Mouse (Mus musculus) hindbrain, embryonic 10.5 days (tissue): Measurements from ENCODE around the gene Spaar. TPM values are rescaled to one million over a fixed set of nuclear protein-coding genes. Genes with fewer than 3 reads are reported as not detected.

ENCODE experiments used
- DNase-seq: peaks from one replicate; pipeline ENCODE4 v3.0.0-alpha.2; 2017; ENCODE audit warnings: low spot score
- H3K27ac ChIP-seq: fragments of 300-500 bp; sonication (generic); 2 replicates; pipeline ENCODE4 v1.5.1; 2016; ENCODE audit warnings: mild to moderate bottlenecking, moderate library complexity
- H3K27me3 ChIP-seq: fragments of 300-500 bp; sonication (generic); 2 replicates; pipeline ENCODE4 v1.6.1; 2016; ENCODE audit warnings: mild to moderate bottlenecking; ENCODE audit not compliant: poor library complexity, insufficient read depth, severe bottlenecking
- H3K36me3 ChIP-seq: fragments of 300-500 bp; sonication (generic); 2 replicates; pipeline ENCODE4 v1.6.1; 2016; ENCODE audit warnings: mild to moderate bottlenecking, moderate library complexity
- H3K4me1 ChIP-seq: fragments of 300-500 bp; sonication (generic); replicated peaks from 2 replicates; pipeline ENCODE4 v1.6.1; 2016; ENCODE audit warnings: mild to moderate bottlenecking
- H3K4me3 ChIP-seq: fragments of 300-500 bp; sonication (generic); 2 replicates; pipeline ENCODE4 v1.5.1; 2016; ENCODE audit warnings: mild to moderate bottlenecking, moderate library complexity
- H3K9me3 ChIP-seq: fragments of 300-500 bp; sonication (generic); 2 replicates; pipeline ENCODE4 v1.6.1; 2016; ENCODE audit warnings: mild to moderate bottlenecking, moderate library complexity
- WGBS: fragments of 180-500 bp; shearing (Covaris S2); methylation state at CpG from one replicate; pipeline ENCODE4 v1.1.7; 2016; 5-methylcytosine and 5-hydroxymethylcytosine counted together
- polyA plus RNA-seq: library from polyadenylated mRNA; unstranded; fragments of >200 nt; fragmentation: Nextera tagmentation; extraction: Ambion mirVana; gene quantifications from 2 replicates; pipeline ENCODE4 v1.2.1, GENCODE M21; 2016

Spaar gene
- polyA plus RNA-seq = not detected in 2 replicates

DNA sequence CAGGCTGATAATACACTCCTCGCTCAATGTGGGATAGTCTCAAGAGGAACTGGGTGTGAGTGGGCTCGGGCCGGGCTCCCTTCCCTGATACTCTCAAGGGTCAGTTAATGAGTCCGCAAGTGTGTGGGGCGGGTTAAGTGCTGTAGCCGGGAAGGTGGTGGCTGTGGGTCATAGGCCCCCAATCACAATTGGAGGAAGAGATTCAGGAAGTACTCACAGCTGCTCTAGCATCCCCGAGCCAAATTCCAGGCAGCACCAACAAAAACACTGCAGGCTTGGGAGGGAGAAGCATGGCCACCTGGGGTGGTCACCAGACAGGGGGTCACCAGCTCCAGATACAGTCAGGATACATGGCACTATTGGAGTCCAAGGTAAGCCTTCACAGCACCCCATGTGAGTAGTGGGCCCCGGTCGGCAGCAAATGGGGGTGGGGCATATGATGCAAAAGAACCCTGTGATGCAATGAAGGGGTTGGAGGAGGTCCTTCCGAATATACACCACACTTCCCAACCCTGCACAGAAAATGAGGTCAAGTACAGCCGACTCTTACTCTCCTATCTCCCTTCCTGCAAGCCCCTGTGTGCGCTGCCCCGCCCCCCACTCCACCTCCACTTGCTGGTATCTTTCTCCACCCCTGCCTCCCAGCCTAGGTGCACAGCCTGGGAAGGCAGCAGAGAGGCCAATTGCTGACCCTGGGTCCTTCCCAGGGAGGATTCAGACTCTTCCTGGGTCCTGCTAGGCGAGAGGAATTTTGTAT, at the start of gene Spaar:
Spaar (plus strand) TSS at position 241 of the 757 bp plus-strand sequence.
- no peaks in the 10 kb centered on the region for H3K27me3 ChIP-seq
- DNase-seq = no peak
- H3K9me3 ChIP-seq = no peaks in the 10 kb centered on the region
- no peaks in the 10 kb centered on the region for H3K36me3 ChIP-seq
- no peak within 1 kb of the TSS for H3K4me3 ChIP-seq
- 68% methylated on average over 14 of the region's 14 CpGs for WGBS
- H3K4me1 ChIP-seq = peaks cover 28% of the 10 kb centered on the region
- no peak within 1 kb of the TSS for H3K27ac ChIP-seq

DNA sequence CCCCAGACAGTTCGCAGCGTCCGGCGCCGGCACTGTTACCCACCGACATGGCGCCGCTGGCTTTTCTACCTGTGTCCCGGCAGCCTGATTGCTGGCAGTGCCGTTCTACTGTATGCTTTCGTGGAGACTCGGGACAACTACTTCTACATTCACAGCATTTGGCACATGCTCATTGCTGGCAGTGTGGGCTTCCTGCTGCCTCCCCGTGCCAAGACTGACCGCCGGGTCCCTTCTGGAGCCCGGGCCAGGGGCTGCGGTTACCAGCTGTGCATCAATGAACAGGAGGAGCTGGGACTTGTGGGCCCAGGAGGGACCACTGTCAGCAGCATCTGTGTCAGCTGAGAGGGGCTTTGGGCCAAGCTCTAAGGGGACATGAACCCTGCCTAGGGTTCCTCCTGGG, 39.8 kb upstream of the Spaar start:
- DNase-seq = no peak
- no peaks in the 10 kb centered on the region for H3K27me3 ChIP-seq
- H3K4me3 ChIP-seq = no peak overlapping the region
- 96% methylated on average over 17 of the region's 17 CpGs for WGBS
- no peak overlapping the region for H3K27ac ChIP-seq
- no peaks in the 10 kb centered on the region for H3K9me3 ChIP-seq
- peaks cover 43% of the 10 kb centered on the region for H3K36me3 ChIP-seq
- H3K4me1 ChIP-seq = no peaks in the 10 kb centered on the region

DNA sequence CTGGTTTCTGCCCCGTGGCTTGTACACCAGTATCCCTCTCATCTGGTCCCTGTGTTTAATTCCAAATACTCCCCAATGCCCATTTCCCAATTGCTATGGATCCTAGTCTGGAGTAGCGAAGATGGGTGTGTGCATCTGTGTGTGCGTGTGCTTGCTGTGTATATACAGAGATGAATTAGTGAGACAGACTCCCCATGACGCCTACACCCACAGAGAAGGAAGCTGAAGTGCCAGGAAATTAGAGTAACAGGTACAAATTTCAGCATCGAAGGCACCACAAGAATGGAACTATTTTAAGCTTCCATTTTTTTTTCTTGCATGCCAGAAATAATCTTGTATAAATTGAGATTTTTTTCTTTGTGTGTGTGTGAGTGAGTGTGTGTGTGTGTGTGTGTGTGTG, 38.8 kb upstream of the Spaar start:
- Histone ChIP-seq H3K4me3 (no peak overlapping the region), H3K27ac (no peak overlapping the region), H3K4me1 (peaks cover 5% of the 10 kb centered on the region; the same call in 1 of the 2 replicates), H3K9me3 (no peaks in the 10 kb centered on the region), H3K27me3 (no peaks in the 10 kb centered on the region), H3K36me3 (peaks cover 33% of the 10 kb centered on the region)
- WGBS = 83% methylated on average over 5 of the region's 5 CpGs
- DNase-seq = no peak

DNA sequence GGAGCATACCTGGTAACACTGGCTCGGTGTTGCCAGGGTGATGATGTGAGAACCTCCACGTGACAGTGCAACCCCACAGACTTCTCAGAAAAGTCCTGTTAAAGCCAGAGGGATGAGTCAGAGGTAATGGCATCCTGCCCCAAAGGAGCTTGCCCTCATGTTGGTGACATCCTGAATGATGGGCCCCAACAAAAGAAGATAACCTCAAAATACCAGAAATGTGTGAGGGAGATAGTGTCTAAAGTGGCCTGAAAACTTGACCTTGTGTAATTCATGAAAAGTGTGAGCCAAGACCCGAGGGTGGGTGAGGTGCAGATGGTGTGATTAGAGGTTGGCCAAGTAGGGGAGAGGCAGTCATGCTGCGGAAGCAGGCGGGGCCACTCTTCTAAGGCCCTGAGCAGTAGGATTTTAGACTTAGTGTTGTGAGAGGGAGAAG, 36.0 kb upstream of the Spaar start:
- peaks cover 14% of the 10 kb centered on the region for H3K36me3 ChIP-seq
- peaks cover 5% of the 10 kb centered on the region; the same call in 1 of the 2 replicates for H3K4me1 ChIP-seq
- no peaks in the 10 kb centered on the region for H3K9me3 ChIP-seq
- 83% methylated on average over 5 of the region's 5 CpGs for WGBS
- no peak overlapping the region for H3K27ac ChIP-seq
- no peaks in the 10 kb centered on the region for H3K27me3 ChIP-seq
- DNase-seq = no peak
- H3K4me3 ChIP-seq = no peak overlapping the region

DNA sequence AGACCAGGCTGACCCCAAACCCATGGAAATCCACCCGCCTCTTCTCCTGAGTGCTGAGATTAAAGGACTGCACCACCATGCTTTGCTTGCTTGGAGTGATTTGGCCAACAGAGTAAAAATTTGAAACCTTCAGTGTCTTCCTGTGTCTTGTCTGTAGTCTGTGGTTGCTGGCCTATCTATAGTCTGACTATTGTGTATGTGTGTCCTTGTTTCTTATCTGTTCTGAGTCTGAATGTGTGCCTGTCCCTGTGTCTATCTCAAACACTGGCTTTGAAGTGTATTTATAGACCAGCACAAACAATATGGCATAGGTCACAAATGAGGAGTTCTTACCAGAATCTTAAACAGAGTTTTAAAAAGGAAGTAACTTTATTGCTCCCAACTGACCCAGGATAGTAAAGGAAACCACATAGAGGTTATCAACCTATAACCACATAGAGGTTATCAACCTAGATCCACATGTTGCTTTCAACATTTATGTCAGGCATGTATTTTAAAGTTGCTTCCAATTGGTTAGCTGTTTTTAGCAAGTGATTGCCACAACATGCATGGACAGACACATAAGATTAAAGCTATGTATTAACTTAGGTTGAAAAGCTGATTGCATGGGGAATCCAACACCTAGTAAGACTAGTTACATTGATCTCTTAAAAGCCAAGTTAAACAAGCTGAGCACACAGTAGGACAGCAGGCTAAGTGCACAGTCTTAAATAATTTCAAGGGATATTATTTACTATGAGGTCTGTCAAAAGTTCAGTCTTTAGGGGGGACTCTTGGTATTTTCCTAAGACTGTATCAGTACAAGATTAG, 35.2 kb upstream of the Spaar start:
- H3K36me3 ChIP-seq = peaks cover 6% of the 10 kb centered on the region
- H3K4me3 ChIP-seq = no peak overlapping the region
- WGBS = 84% methylated on average over 1 of the region's 1 CpGs
- DNase-seq = no peak
- H3K27ac ChIP-seq = no peak overlapping the region
- peaks cover 5% of the 10 kb centered on the region; the same call in 1 of the 2 replicates for H3K4me1 ChIP-seq
- no peaks in the 10 kb centered on the region for H3K9me3 ChIP-seq
- no peaks in the 10 kb centered on the region for H3K27me3 ChIP-seq

DNA sequence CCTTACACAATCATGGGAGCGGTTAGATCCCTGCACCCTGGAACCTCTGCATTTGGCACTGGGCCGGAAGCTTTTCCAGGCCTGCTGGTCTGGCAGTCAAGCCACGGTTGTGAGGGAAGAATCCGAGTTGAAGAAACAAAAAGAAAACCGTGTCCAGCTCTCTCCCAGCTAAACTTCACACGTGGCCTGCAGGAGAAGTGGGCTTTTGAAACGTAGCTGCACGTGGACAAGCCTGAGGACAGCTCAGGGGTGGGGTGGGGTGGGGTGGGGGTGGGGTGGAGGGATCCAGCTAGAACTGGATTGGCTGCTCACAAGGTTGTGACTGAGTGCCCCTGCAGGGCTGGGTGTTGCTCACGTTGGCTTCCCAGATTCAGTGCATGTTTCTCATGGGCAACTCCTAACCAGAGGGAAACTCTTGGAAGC, 34.6 kb upstream of the Spaar start:
- Histone ChIP-seq H3K4me3 (no peak overlapping the region), H3K27ac (no peak overlapping the region), H3K4me1 (peaks cover 5% of the 10 kb centered on the region; the same call in 1 of the 2 replicates), H3K27me3 (no peaks in the 10 kb centered on the region), H3K9me3 (no peaks in the 10 kb centered on the region), H3K36me3 (peaks cover under 1% of the 10 kb centered on the region; the same call in 1 of the 2 replicates)
- no peak for DNase-seq
- 43% methylated on average over 9 of the region's 9 CpGs for WGBS

DNA sequence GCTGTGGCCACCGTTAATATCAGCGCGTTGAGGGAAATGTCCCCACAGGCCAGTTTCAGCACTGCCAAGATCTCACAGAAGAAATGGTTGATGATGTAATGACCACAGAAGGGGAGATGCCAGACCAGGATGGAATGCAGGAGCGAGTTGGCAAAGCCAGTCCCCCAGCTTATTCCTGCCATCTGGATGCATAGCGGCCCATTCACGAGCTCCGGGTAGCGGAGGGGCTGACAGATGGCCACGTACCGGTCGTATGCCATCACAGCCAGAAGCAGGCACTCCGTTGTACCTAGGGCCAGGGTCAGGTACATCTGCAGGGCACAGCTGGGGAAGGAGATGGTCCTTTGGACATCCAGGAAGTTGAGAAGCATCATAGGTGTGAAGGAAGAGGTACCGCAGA, 33.3 kb upstream of the Spaar start:
- Histone ChIP-seq H3K36me3 (no peaks in the 10 kb centered on the region), H3K4me1 (peaks cover 5% of the 10 kb centered on the region; the same call in 1 of the 2 replicates), H3K27ac (no peak overlapping the region), H3K9me3 (no peaks in the 10 kb centered on the region), H3K4me3 (no peak overlapping the region), H3K27me3 (no peaks in the 10 kb centered on the region)
- WGBS = 93% methylated on average over 13 of the region's 13 CpGs
- no peak for DNase-seq

DNA sequence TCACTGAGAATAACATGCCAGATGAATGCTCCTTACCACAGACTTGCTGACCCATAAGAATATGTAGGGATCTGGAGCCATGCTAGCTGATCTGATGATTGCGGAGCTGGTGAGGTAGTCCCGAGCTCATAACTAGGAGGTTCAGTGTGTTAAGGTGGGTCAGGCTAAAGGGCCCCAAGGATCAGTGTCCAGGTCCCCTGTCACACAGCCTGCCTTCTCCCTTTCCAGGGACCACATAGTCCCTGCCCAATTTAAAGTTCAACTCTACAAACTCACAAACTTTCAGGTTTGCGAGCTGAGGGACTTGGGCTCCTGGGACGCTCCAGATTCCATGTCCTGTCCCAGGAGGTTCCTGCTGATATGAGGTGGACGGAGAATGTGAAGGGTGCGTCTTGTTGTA, 29.1 kb upstream of the Spaar start, which contains the start of gene Olfr70:
Olfr70 (minus strand) TSS at position 101 of the 400 bp plus-strand sequence.
- 90% methylated on average over 6 of the region's 6 CpGs for WGBS
- Histone ChIP-seq H3K4me1 (peaks cover 3% of the 10 kb centered on the region; the same call in 1 of the 2 replicates), H3K36me3 (no peaks in the 10 kb centered on the region), H3K27me3 (no peaks in the 10 kb centered on the region), H3K9me3 (no peaks in the 10 kb centered on the region), H3K4me3 (no peak within 1 kb of the TSS), H3K27ac (no peak within 1 kb of the TSS)
- DNase-seq = no peak

DNA sequence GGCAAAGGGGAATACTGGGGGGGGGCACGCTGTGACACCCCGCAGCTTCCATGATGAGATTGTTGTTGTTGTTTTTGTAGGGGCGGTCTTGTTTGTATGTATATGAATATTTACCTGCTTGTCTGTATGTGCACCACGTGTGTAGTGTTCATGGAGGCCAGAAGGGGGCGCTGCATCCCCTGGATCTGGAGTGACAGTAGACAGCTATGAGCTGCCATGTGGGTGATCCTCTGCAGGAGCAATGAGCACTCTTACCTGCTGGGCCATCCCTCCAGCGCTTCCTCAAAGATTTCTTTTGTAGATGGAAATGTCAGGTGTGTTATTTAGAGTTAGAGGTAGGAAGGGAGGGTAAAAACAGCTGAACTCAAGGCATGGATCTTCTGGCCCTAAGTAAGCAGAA, 26.4 kb upstream of the Spaar start:
- Histone ChIP-seq H3K27me3 (no peaks in the 10 kb centered on the region), H3K9me3 (no peaks in the 10 kb centered on the region), H3K36me3 (no peaks in the 10 kb centered on the region), H3K4me1 (peaks cover 8% of the 10 kb centered on the region), H3K27ac (no peak overlapping the region), H3K4me3 (no peak overlapping the region)
- WGBS = 76% methylated on average over 6 of the region's 6 CpGs
- no peak for DNase-seq

DNA sequence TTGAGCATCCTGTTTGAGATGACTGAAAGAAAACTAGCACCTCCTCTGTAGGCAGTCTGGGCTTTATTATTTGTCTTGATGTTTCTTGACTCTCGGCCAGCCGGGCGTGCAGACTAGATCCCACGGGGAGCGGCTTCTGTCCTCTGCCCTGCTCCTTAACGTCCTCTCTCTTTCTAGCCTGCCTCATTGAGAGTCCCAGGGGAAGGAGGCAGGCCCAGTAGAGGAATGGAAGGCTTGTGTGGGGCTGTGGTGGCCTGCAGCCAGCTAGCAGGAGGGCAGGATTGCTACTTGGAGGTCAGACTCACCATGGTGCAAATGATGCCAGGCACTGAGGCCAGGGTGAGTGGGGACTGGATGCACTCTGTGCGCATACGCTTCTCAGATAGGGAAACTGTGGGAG, 26.0 kb upstream of the Spaar start:
- Histone ChIP-seq H3K9me3 (no peaks in the 10 kb centered on the region), H3K27ac (no peak overlapping the region), H3K27me3 (no peaks in the 10 kb centered on the region), H3K4me3 (no peak overlapping the region), H3K4me1 (peaks cover 8% of the 10 kb centered on the region), H3K36me3 (no peaks in the 10 kb centered on the region)
- no peak for DNase-seq
- WGBS = 85% methylated on average over 8 of the region's 8 CpGs

DNA sequence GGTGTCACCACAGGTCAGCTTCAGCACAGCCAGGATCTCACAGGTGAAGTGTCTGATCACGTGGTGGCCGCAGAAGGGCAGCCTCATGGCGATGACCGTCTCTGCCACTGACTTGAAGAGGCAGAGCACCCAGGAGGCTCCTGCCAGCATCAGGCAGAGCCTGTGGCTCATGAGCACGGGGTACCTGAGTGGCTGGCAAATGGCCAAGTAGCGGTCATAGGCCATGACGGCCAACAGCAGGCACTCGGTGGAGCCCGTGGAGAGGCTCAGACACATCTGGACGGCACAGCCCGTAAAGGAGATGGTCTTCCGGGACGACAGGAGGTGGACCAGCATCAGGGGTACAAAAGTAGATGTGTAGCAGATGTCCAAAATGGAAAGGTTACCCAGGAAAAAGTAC, 23.8 kb upstream of the Spaar start:
- DNase-seq = no peak
- WGBS = 88% methylated on average over 13 of the region's 13 CpGs
- no peaks in the 10 kb centered on the region for H3K36me3 ChIP-seq
- H3K4me1 ChIP-seq = peaks cover 8% of the 10 kb centered on the region
- no peaks in the 10 kb centered on the region for H3K27me3 ChIP-seq
- H3K4me3 ChIP-seq = no peak overlapping the region
- H3K27ac ChIP-seq = 0 out of 2 replicates have a peak overlapping the region, but pooled peaks have one; percentile 16
- H3K9me3 ChIP-seq = no peaks in the 10 kb centered on the region

DNA sequence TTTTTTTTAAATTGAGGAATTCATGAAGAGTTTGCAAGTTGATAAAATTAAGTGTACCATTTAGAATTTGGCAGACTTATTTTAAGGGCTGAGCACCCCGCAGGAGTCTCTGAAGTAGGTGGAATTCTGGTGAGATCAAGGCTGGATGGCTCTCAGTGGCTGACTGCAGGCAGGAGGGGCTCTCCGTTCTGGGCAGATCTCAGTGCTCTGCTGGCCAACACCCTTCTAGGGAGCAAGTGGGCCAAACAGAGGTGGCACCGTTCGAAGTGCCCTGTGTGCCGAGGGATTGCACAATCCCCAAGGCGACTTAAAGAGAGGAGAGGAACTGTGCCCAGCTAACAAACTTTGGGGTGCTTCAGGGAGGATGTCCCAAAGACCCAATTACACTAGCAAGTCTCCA, 20.0 kb upstream of the Spaar start, which contains the start of gene Olfr71:
Olfr71 (minus strand) TSS at position 387 of the 400 bp plus-strand sequence.
- Histone ChIP-seq H3K27me3 (no peaks in the 10 kb centered on the region), H3K9me3 (no peaks in the 10 kb centered on the region), H3K4me3 (no peak within 1 kb of the TSS), H3K36me3 (no peaks in the 10 kb centered on the region), H3K27ac (no peak within 1 kb of the TSS), H3K4me1 (peaks cover 5% of the 10 kb centered on the region)
- 85% methylated on average over 6 of the region's 6 CpGs for WGBS
- DNase-seq = no peak

DNA sequence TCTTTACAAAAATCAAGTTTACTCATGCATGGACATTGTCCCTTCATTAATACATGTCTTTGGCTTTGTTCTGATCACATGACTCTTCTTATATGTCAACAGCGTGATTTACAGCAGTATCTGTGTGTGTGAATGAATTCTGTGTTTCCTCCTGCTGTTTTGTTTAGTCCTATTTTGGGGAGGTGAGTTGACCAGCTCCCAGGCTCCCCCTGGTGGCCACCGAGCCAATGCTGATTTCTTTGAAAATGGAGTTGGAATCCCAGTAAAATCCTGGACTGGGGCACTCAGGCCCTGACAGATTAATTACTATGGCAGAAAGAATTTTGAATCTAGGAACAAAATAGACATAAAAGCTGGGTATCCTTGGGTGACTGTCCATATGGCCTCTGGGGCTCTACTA, 18.0 kb upstream of the Spaar start:
- Histone ChIP-seq H3K27me3 (no peaks in the 10 kb centered on the region), H3K4me3 (no peak overlapping the region), H3K9me3 (no peaks in the 10 kb centered on the region), H3K4me1 (peaks cover 5% of the 10 kb centered on the region), H3K36me3 (no peaks in the 10 kb centered on the region), H3K27ac (no peak overlapping the region)
- peak; percentile 79 for DNase-seq
- WGBS = 2% methylated on average over 2 of the region's 2 CpGs
